ENCODE assay signal across 8 mouse cellular contexts in genomic region chr10:128179989-128180388, GRCm38 (mm10). TPM values are rescaled to one million over a fixed set of nuclear protein-coding genes. Genes with fewer than 3 reads are reported as not detected.
DNase-seq lines count a peak whose midpoint lies in the region; ATAC-seq lines count a peak whose summit lies in the region.

Gene Rbms2 (minus strand): TSS chr10:128180297.

- H3K9me3 ChIP-seq in forebrain, embryonic 12.5 days, result no peaks in the 10 kb centered on the region
- no peaks in the 10 kb centered on the region for H3K9me3 ChIP-seq in forebrain, embryonic 16.5 days (ENCODE audit: control insufficient read depth, low read length)
- no peaks in the 10 kb centered on the region for H3K9me3 ChIP-seq in liver, embryonic 12.5 days (replicated peaks)

- H3K27me3 ChIP-seq in forebrain, embryonic 12.5 days, result no peaks in the 10 kb centered on the region
- H3K27me3 ChIP-seq in forebrain, embryonic 16.5 days (replicated peaks; ENCODE audit: control insufficient read depth, insufficient read depth, low read length), result no peaks in the 10 kb centered on the region
- H3K27me3 ChIP-seq in liver, embryonic 12.5 days (replicated peaks), result no peaks in the 10 kb centered on the region

- no peak within 1 kb of the TSS for H3K4me3 ChIP-seq in forebrain, embryonic 12.5 days (replicated peaks)
- no peak within 1 kb of the TSS for H3K4me3 ChIP-seq in forebrain, embryonic 16.5 days (replicated peaks; ENCODE audit: low read length)
- H3K4me3 ChIP-seq in liver, embryonic 12.5 days, result peak within 1 kb of the TSS; percentile 35

- no peaks in the 10 kb centered on the region for H3K36me3 ChIP-seq in forebrain, embryonic 12.5 days (replicated peaks)
- H3K36me3 ChIP-seq in forebrain, embryonic 16.5 days (ENCODE audit: control insufficient read depth, insufficient read depth), result no peaks in the 10 kb centered on the region
- H3K36me3 ChIP-seq in liver, embryonic 12.5 days, result no peaks in the 10 kb centered on the region

- no peak within 1 kb of the TSS for H3K9ac ChIP-seq in forebrain, embryonic 12.5 days
- no peak within 1 kb of the TSS; the same call in 1 of the 2 replicates for H3K9ac ChIP-seq in forebrain, embryonic 16.5 days (replicated peaks; ENCODE audit: low read depth, low read length)
- 0 out of 2 replicates have a peak within 1 kb of the TSS, but pooled peaks have one; percentile 45 for H3K9ac ChIP-seq in liver, embryonic 12.5 days

- peak; percentile 46 for DNase-seq in adrenal gland, postnatal 14 days
- no peak for DNase-seq in gonadal fat pad, adult 2 months (ENCODE audit: low read depth)
- DNase-seq in kidney, adult 18-20 months, result peak; percentile 47
- DNase-seq in thymus, postnatal 36 days, result no peak

- peaks cover 16% of the 10 kb centered on the region for H3K4me1 ChIP-seq in forebrain, embryonic 12.5 days
- peaks cover 10% of the 10 kb centered on the region for H3K4me1 ChIP-seq in forebrain, embryonic 16.5 days (replicated peaks; ENCODE audit: control insufficient read depth, insufficient read depth, low read length)
- H3K4me1 ChIP-seq in liver, embryonic 12.5 days, result peaks cover 34% of the 10 kb centered on the region

- 3% methylated on average over 6 of the region's 6 CpGs for WGBS in forebrain, embryonic 12.5 days
- 3% methylated on average over 6 of the region's 6 CpGs for WGBS in forebrain, embryonic 16.5 days
- WGBS in liver, embryonic 12.5 days (ENCODE audit: insufficient replicate concordance), result 4% methylated on average over 6 of the region's 6 CpGs

- no peak for ATAC-seq in forebrain, embryonic 12.5 days (ENCODE audit: low FRiP score)
- ATAC-seq in forebrain, embryonic 16.5 days, result no peak
- ATAC-seq in liver, embryonic 12.5 days, result no peak
- ATAC-seq in neutrophil, adult 5-6 weeks (ENCODE audit: extremely low read depth, insufficient number of reproducible peaks, low FRiP score, poor library complexity, severe bottlenecking), result no peak

- H3K4me2 ChIP-seq in forebrain, embryonic 12.5 days, result peak within 1 kb of the TSS; percentile 32
- H3K4me2 ChIP-seq in forebrain, embryonic 16.5 days (ENCODE audit: low read length), result no peak within 1 kb of the TSS
- peak within 1 kb of the TSS; percentile 51 for H3K4me2 ChIP-seq in liver, embryonic 12.5 days

- H3K27ac ChIP-seq in forebrain, embryonic 12.5 days, result 0 out of 2 replicates have a peak within 1 kb of the TSS, but pooled peaks have one; percentile 19
- H3K27ac ChIP-seq in forebrain, embryonic 16.5 days (ENCODE audit: low read length), result no peak within 1 kb of the TSS
- peak within 1 kb of the TSS; percentile 66 for H3K27ac ChIP-seq in liver, embryonic 12.5 days

RNA-seq across cellular contexts. Expression of gene Rbms2, which starts in this region (rescaled TPM):
- polyA plus RNA-seq in forebrain, embryonic 12.5 days (2016; fragmentation: Nextera tagmentation; extraction: Ambion mirVana), result 19.2 and 20.3 TPM in 2 replicates
- polyA plus RNA-seq in forebrain, embryonic 16.5 days (2015; fragmentation: Nextera tagmentation; extraction: Ambion mirVana), result 8.5 and 9.5 TPM in 2 replicates
- total RNA-seq in adrenal gland, postnatal 14 days (2021), result 73.9 and 78.9 TPM in 2 replicates
- 124 and 125 TPM in 2 replicates for polyA plus RNA-seq in gonadal fat pad, adult 2 months (2012; rRNA removed)
- 8.7 and 10.1 TPM in 2 replicates for polyA plus RNA-seq in liver, embryonic 12.5 days (2016; fragmentation: Nextera tagmentation; extraction: Ambion mirVana)
- total RNA-seq in neutrophil, adult 5-6 weeks (2017), result 8.3 and 12.5 TPM in 2 replicates

Comparison
In these comparisons a context has a peak if more than half of its experiments do, and no peak if none do; other contexts are left out.
1. DNase-seq: peak in adrenal gland, postnatal 14 days (single experiment) and kidney, adult 18-20 months (single experiment); none in gonadal fat pad, adult 2 months (single experiment) and thymus, postnatal 36 days (0 of 2).